8 mouse cellular contexts compared by ENCODE assay signal in the genomic region with DNA sequence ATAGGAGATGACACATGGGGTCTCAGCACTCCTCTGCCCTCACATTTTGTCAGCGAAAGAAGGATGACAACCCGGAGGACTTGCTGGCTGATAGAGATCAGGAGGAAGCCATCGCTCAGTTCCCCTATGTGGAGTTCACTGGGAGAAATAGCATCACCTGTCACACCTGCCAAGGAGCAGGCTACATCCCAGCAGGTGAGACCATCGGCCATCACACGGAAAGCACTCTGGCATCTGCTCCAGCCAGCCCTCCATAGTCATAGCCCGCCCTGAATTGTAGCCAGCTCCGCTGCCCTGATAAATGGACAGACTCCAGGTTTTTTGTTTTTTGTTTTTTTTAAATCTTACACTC. TPM values are rescaled to one million over a fixed set of nuclear protein-coding genes. Genes with fewer than 3 reads are reported as not detected.
DNase-seq lines count a peak whose midpoint lies in the region; ATAC-seq and TF ChIP-seq lines count a peak whose summit lies in the region.

No protein-coding gene starts in this region.

- TF ChIP-seq CTCF in kidney, adult 2 months (conservative IDR thresholded peaks at IDR 0.05; ENCODE audit: insufficient read depth, insufficient read length, low read depth, low read length) = no peak
- TF ChIP-seq CTCF in heart, postnatal 0 days (IDR thresholded peaks at IDR 0.05; ENCODE audit: low read depth) = no peak

- H3K27me3 ChIP-seq in kidney, adult 2 months (replicated peaks; ENCODE audit: control insufficient read depth, insufficient read depth, low read length) = no peaks in the 10 kb centered on the region
- H3K27me3 ChIP-seq in heart, postnatal 0 days (ENCODE audit: control insufficient read depth, insufficient read depth, low read length) = no peaks in the 10 kb centered on the region
- H3K27me3 ChIP-seq in midbrain, embryonic 12.5 days = no peaks in the 10 kb centered on the region

- no peak for TF ChIP-seq POLR2A in kidney, adult 2 months (IDR thresholded peaks at IDR 0.05; ENCODE audit: low read depth, low read length)

- no peak overlapping the region for H3K27ac ChIP-seq in kidney, adult 2 months (ENCODE audit: insufficient read depth, low read depth, low read length)
- peak overlapping the region; percentile 56; the same call in 1 of the 2 replicates for H3K27ac ChIP-seq in heart, postnatal 0 days (ENCODE audit: low read depth)
- peak overlapping the region; percentile 87 for H3K27ac ChIP-seq in midbrain, embryonic 12.5 days (replicated peaks)

- H3K36me3 ChIP-seq in kidney, adult 2 months (ENCODE audit: control insufficient read depth, insufficient read depth, low read length) = no peaks in the 10 kb centered on the region
- peaks cover 6% of the 10 kb centered on the region; the same call in 1 of the 2 replicates for H3K36me3 ChIP-seq in heart, postnatal 0 days (replicated peaks; ENCODE audit: control insufficient read depth, insufficient read depth, low read length)
- no peaks in the 10 kb centered on the region for H3K36me3 ChIP-seq in midbrain, embryonic 12.5 days

- no peak for ATAC-seq in heart, postnatal 0 days (ENCODE audit: insufficient read depth, low read depth)
- ATAC-seq in midbrain, embryonic 12.5 days (ENCODE audit: low FRiP score, low read depth) = no peak

- 39% methylated on average over 7 of the region's 7 CpGs for WGBS in kidney, adult 2 months
- WGBS in heart, postnatal 0 days = 37% methylated on average over 7 of the region's 7 CpGs
- 14% methylated on average over 7 of the region's 7 CpGs for WGBS in midbrain, embryonic 12.5 days

- peak overlapping the region; percentile 75; the same call in 1 of the 2 replicates for H3K4me3 ChIP-seq in kidney, adult 2 months (ENCODE audit: insufficient read depth, low read depth, low read length)
- H3K4me3 ChIP-seq in heart, postnatal 0 days (ENCODE audit: low read depth, low read length) = peak overlapping the region; percentile 68
- H3K4me3 ChIP-seq in midbrain, embryonic 12.5 days = peak overlapping the region; percentile 60

- no peak for DNase-seq in kidney, adult 2 months
- DNase-seq in kidney, adult 11 months = no peak
- DNase-seq in cerebellum, adult 11 months = peak; percentile 28
- DNase-seq in heart, postnatal 0 days (ENCODE audit: low spot score) = no peak
- DNase-seq in gastrocnemius, postnatal 25 days = no peak
- no peak for DNase-seq in yolk sac, embryonic 10.5 days (ENCODE audit: low spot score)
- DNase-seq in kidney, adult 8-10 months = no peak

- H3K4me1 ChIP-seq in kidney, adult 2 months (ENCODE audit: control insufficient read depth, insufficient read depth, low read length) = 0 out of 2 replicates have a peak, but pooled peaks cover 3% of the 10 kb centered on the region
- no peaks in the 10 kb centered on the region for H3K4me1 ChIP-seq in heart, postnatal 0 days (ENCODE audit: control insufficient read depth, insufficient read depth)
- peaks cover 18% of the 10 kb centered on the region for H3K4me1 ChIP-seq in midbrain, embryonic 12.5 days

- H3K9me3 ChIP-seq in heart, postnatal 0 days (replicated peaks; ENCODE audit: control insufficient read depth, low read length) = no peaks in the 10 kb centered on the region
- no peaks in the 10 kb centered on the region for H3K9me3 ChIP-seq in midbrain, embryonic 12.5 days

- peak overlapping the region; percentile 90 for H3K4me2 ChIP-seq in heart, postnatal 0 days (ENCODE audit: low read depth, low read length)
- H3K4me2 ChIP-seq in midbrain, embryonic 12.5 days (replicated peaks) = peak overlapping the region; percentile 78

- no peak for TF ChIP-seq EP300 in heart, postnatal 0 days (IDR thresholded peaks at IDR 0.05; ENCODE audit: low read depth)

- H3K9ac ChIP-seq in heart, postnatal 0 days (replicated peaks; ENCODE audit: low read depth, low read length) = peak overlapping the region; percentile 67
- H3K9ac ChIP-seq in midbrain, embryonic 12.5 days (replicated peaks) = peak overlapping the region; percentile 71

RNA-seq across cellular contexts. Expression of a gene that starts 0.8 kb away (rescaled TPM):
- polyA plus RNA-seq in kidney, adult 2 months (2012; rRNA removed) = 69.4 and 74.9 TPM in 2 replicates
- total RNA-seq in heart, postnatal 0 days (2014; rRNA removed; ENCODE audit: low replicate concordance) = 20.3 and 94.1 TPM in 2 replicates
- 33.1 and 34.3 TPM in 2 replicates for polyA plus RNA-seq in heart, postnatal 0 days (2015; fragmentation: Nextera tagmentation; extraction: Ambion mirVana)
- 52.8 and 58.2 TPM in 2 replicates for polyA plus RNA-seq in midbrain, embryonic 12.5 days (2016; fragmentation: Nextera tagmentation; extraction: Ambion mirVana)
- total RNA-seq in gastrocnemius, postnatal 25 days (2021) = 1 to 10 TPM; 4.8 to 7.1 TPM

RNA-seq across cellular contexts. Expression of a gene that starts 39.7 kb away (rescaled TPM):
- 0.01 TPM in 1 of 2 replicates, not detected in the other for polyA plus RNA-seq in kidney, adult 2 months (2012; rRNA removed)
- total RNA-seq in heart, postnatal 0 days (2014; rRNA removed; ENCODE audit: low replicate concordance) = 0.38 and 0.66 TPM in 2 replicates
- 0.18 and 0.22 TPM in 2 replicates for polyA plus RNA-seq in heart, postnatal 0 days (2015; fragmentation: Nextera tagmentation; extraction: Ambion mirVana)
- 137 and 194 TPM in 2 replicates for polyA plus RNA-seq in midbrain, embryonic 12.5 days (2016; fragmentation: Nextera tagmentation; extraction: Ambion mirVana)
- total RNA-seq in gastrocnemius, postnatal 25 days (2021) = 1 to 10 TPM; 1.9 to 6.3 TPM

RNA-seq across cellular contexts. Expression of a gene that starts 54.4 kb away (rescaled TPM):
- polyA plus RNA-seq in kidney, adult 2 months (2012; rRNA removed) = 96.6 and 114 TPM in 2 replicates
- total RNA-seq in heart, postnatal 0 days (2014; rRNA removed; ENCODE audit: low replicate concordance) = 0.15 and 1.7 TPM in 2 replicates
- 1.3 and 2.6 TPM in 2 replicates for polyA plus RNA-seq in heart, postnatal 0 days (2015; fragmentation: Nextera tagmentation; extraction: Ambion mirVana)
- 0.24 TPM in 1 of 2 replicates, not detected in the other for polyA plus RNA-seq in midbrain, embryonic 12.5 days (2016; fragmentation: Nextera tagmentation; extraction: Ambion mirVana)
- total RNA-seq in gastrocnemius, postnatal 25 days (2021) = under 1 TPM; 0.18 to 0.32 TPM

Comparison
In these comparisons a context has a peak if more than half of its experiments do, and no peak if none do; other contexts are left out.
1. RNA of a gene that starts 39.7 kb away (polyA plus RNA-seq): 137 to 194 TPM in midbrain, embryonic 12.5 days; 0.18 to 0.22 TPM in heart, postnatal 0 days and 0.01 TPM in kidney, adult 2 months; every median in the first group is over 100 times any median in the second.
2. RNA of a gene that starts 54.4 kb away (polyA plus RNA-seq): 96.6 to 114 TPM in kidney, adult 2 months; 1.3 to 2.6 TPM in heart, postnatal 0 days and 0.24 TPM in midbrain, embryonic 12.5 days; every median in the first group is over 10 times any median in the second.
3. Peak in every context shown above with its lines, with median percentiles within 50 percentile points of each other: H3K4me3 ChIP-seq.